Mouse (Mus musculus) central nervous system, embryonic 14 days (tissue): ENCODE measurements around the gene Rab5b. TPM values are rescaled to one million over a fixed set of nuclear protein-coding genes. Genes with fewer than 3 reads are reported as not detected.

ENCODE experiments used
- polyA plus RNA-seq: library from polyadenylated mRNA; depleted of rRNA; stranded (reverse); fragments of >200 nt; gene quantifications from 2 replicates; pipeline ENCODE4 v1.2.3, GENCODE M21; 2012; rRNA removed

Gene Rab5b
- 99.1 and 109 TPM in 2 replicates for polyA plus RNA-seq

GRCm38 (mm10) chr10:128695992-128696807, at the start of gene Rab5b:
Gene Rab5b, minus strand, starts transcription at chr10:128696264.

GRCm38 (mm10) chr10:128744680-128745601, 48.9 kb upstream of the Rab5b start, which contains the start of gene Dgka:
Gene Dgka, minus strand, starts transcription at chr10:128744855.

GRCm38 (mm10) chr10:128704491-128705316, 8.6 kb upstream of the Rab5b start, which contains the start of gene Cdk2:
Gene Cdk2, minus strand, starts transcription at chr10:128705031.

GRCm38 (mm10) chr10:128703895-128704294, 7.8 kb upstream of the Rab5b start, which contains the start of gene Pmel:
Gene Pmel, plus strand, starts transcription at chr10:128704195.

GRCm38 (mm10) chr10:128673763-128674468, 22.1 kb downstream of the Rab5b start, which contains the start of gene Suox:
Gene Suox, minus strand, starts transcription at chr10:128674073.

GRCm38 (mm10) chr10:128645111-128646011, 50.7 kb downstream of the Rab5b start, which contains the start of gene Ikzf4:
Gene Ikzf4, minus strand, starts transcription at chr10:128645991.

Other genes starting within 250 kb of the Rab5b start
- 361 and 409 TPM in 2 replicates for gene Smarcc2, start 237.0 kb downstream of the Rab5b start, polyA plus RNA-seq
- gene Myl6, start 202.1 kb downstream of the Rab5b start, polyA plus RNA-seq = 1,386 and 1,494 TPM in 2 replicates
- 30.5 and 38.6 TPM in 2 replicates for gene Myl6b, start 197.6 kb downstream of the Rab5b start, polyA plus RNA-seq
- 16.6 and 28.0 TPM in 2 replicates for gene Esyt1, start 170.4 kb downstream of the Rab5b start, polyA plus RNA-seq
- gene Zc3h10, start 148.5 kb downstream of the Rab5b start, polyA plus RNA-seq = 18.2 and 19.1 TPM in 2 replicates
- 3,335 and 3,553 TPM in 2 replicates for gene Rpl41, start 147.0 kb downstream of the Rab5b start, polyA plus RNA-seq
- gene Pa2g4, start 130.3 kb downstream of the Rab5b start, polyA plus RNA-seq = 155 and 169 TPM in 2 replicates
- gene Erbb3, start 106.6 kb downstream of the Rab5b start, polyA plus RNA-seq = 0.85 and 5.3 TPM in 2 replicates
- 1,129 and 1,158 TPM in 2 replicates for gene Rps26, start 69.5 kb downstream of the Rab5b start, polyA plus RNA-seq
- 20.6 and 21.6 TPM in 2 replicates for gene Ikzf4, start 50.3 kb downstream of the Rab5b start, polyA plus RNA-seq
- 11.9 and 12.8 TPM in 2 replicates for gene Suox, start 22.2 kb downstream of the Rab5b start, polyA plus RNA-seq
- gene Pmel, start 7.9 kb upstream of the Rab5b start, polyA plus RNA-seq = 0.32 and 2.9 TPM in 2 replicates
- gene Cdk2, start 8.8 kb upstream of the Rab5b start, polyA plus RNA-seq = 42.0 and 48.0 TPM in 2 replicates
- 9.1 and 13.5 TPM in 2 replicates for gene Dgka, start 48.6 kb upstream of the Rab5b start, polyA plus RNA-seq
- 67.1 and 67.8 TPM in 2 replicates for gene Pym1, start 51.6 kb upstream of the Rab5b start, polyA plus RNA-seq
- gene Mmp19, start 94.6 kb upstream of the Rab5b start, polyA plus RNA-seq = 0.69 and 0.94 TPM in 2 replicates
- gene Dnajc14, start 107.8 kb upstream of the Rab5b start, polyA plus RNA-seq = 27.9 and 30.6 TPM in 2 replicates
- 25.4 and 29.3 TPM in 2 replicates for gene Tmem198b, start 108.1 kb upstream of the Rab5b start, polyA plus RNA-seq
- gene Sarnp, start 121.1 kb upstream of the Rab5b start, polyA plus RNA-seq = 110 and 120 TPM in 2 replicates
- 28.1 and 30.3 TPM in 2 replicates for gene Ormdl2, start 125.4 kb upstream of the Rab5b start, polyA plus RNA-seq
- gene Gdf11, start 195.5 kb upstream of the Rab5b start, polyA plus RNA-seq = 13.5 and 14.0 TPM in 2 replicates
- gene Cd63, start 204.7 kb upstream of the Rab5b start, polyA plus RNA-seq = 92.6 and 159 TPM in 2 replicates
- gene Rdh5, start 226.6 kb upstream of the Rab5b start, polyA plus RNA-seq = 17.9 and 20.8 TPM in 2 replicates
- 315 and 318 TPM in 2 replicates for gene Bloc1s1, start 227.8 kb upstream of the Rab5b start, polyA plus RNA-seq
- 4.4 and 11.0 TPM in 2 replicates for gene Itga7, start 237.6 kb upstream of the Rab5b start, polyA plus RNA-seq